Mouse (Mus musculus): ENCODE measurements around the gene Hnrnpa1. TPM values are rescaled to one million over a fixed set of nuclear protein-coding genes. Genes with fewer than 3 reads are reported as not detected.

The Hnrnpa1 gene
- total and polyA plus RNA-seq, 2 experiments from 2014 or later = 117 to 596 TPM

DNA sequence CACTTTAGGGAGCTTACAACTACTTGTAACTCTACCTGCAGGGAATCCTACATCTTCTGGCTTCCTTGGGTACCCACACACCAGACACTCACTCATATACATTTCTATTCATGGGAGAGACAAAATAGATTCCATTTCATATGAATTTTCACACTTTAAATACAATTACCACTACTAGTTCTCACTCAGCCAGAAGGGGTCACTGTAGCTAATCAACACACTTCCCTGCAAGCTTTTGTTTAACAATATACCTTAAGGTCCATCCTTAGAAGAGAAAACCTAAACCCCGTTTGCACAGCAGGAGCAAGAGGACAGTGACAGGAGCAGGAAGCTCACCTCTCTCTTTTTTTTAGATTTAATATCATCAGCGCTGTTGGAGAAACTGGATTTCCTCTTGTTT lies 35.1 kb upstream of the Hnrnpa1 start:
- no peak for ATAC-seq
- TF ChIP-seq CTCF (IDR thresholded peaks at IDR 0.05; ENCODE audit: low read depth) = peak; percentile 44

DNA sequence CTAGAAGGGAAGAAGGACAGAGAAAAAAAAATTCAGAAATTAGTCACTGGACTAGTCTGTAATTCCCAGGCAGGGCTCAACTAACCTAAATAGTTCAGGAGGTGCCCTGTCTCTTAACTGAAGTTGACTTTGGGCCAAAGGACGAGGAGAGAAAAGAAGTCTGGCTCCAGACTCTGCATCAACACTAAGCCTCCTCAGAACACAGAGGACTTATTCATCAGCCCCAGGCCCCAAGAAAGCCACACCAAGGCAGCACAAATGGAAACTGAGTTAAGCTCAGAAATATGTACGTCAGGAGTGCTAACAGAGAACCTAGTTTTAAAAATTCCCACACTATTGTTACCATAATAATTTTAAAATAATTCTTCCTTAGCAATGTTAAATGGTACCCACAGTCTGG lies 26.1 kb upstream of the Hnrnpa1 start:
- ATAC-seq (no peak), DNase-seq (ENCODE audit: low spot score) (peak; percentile 56)
- Histone ChIP-seq H3K9me3 (ENCODE audit: low read length) (no peaks in the 10 kb centered on the region), H3K4me1 (ENCODE audit: insufficient read depth, low read length) (peaks cover 11% of the 10 kb centered on the region), H3K27me3 (ENCODE audit: insufficient read depth, low read length) (no peaks in the 10 kb centered on the region), H3K36me3 (ENCODE audit: insufficient read depth, low read length) (peaks cover 17% of the 10 kb centered on the region), H3K4me3 (ENCODE audit: low read length) (peak overlapping the region; percentile 24), H3K4me2 (ENCODE audit: low read depth, low read length) (peak overlapping the region; percentile 57), H3K9ac (replicated peaks; ENCODE audit: low read length) (0 out of 2 replicates have a peak overlapping the region, but pooled peaks have one; percentile 21), H3K27ac (peak overlapping the region; percentile 65)
- WGBS = 5% methylated on average over 2 of the region's 2 CpGs
- TF ChIP-seq CTCF (IDR thresholded peaks at IDR 0.05; ENCODE audit: low read depth) = no peak

More for the DNA sequence above, 35.1 kb upstream of the Hnrnpa1 start:
- peak; percentile 43 for DNase-seq (ENCODE audit: low spot score)
- Histone ChIP-seq H3K4me2 (ENCODE audit: low read depth, low read length) (no peak overlapping the region), H3K4me3 (ENCODE audit: low read length) (no peak overlapping the region), H3K9ac (replicated peaks; ENCODE audit: low read length) (no peak overlapping the region), H3K27ac (no peak overlapping the region), H3K27me3 (ENCODE audit: insufficient read depth, low read length) (no peaks in the 10 kb centered on the region), H3K4me1 (ENCODE audit: insufficient read depth, low read length) (no peaks in the 10 kb centered on the region), H3K36me3 (ENCODE audit: insufficient read depth, low read length) (peaks cover 23% of the 10 kb centered on the region), H3K9me3 (ENCODE audit: low read length) (no peaks in the 10 kb centered on the region)
- 57% methylated on average over 2 of the region's 2 CpGs for WGBS

DNA sequence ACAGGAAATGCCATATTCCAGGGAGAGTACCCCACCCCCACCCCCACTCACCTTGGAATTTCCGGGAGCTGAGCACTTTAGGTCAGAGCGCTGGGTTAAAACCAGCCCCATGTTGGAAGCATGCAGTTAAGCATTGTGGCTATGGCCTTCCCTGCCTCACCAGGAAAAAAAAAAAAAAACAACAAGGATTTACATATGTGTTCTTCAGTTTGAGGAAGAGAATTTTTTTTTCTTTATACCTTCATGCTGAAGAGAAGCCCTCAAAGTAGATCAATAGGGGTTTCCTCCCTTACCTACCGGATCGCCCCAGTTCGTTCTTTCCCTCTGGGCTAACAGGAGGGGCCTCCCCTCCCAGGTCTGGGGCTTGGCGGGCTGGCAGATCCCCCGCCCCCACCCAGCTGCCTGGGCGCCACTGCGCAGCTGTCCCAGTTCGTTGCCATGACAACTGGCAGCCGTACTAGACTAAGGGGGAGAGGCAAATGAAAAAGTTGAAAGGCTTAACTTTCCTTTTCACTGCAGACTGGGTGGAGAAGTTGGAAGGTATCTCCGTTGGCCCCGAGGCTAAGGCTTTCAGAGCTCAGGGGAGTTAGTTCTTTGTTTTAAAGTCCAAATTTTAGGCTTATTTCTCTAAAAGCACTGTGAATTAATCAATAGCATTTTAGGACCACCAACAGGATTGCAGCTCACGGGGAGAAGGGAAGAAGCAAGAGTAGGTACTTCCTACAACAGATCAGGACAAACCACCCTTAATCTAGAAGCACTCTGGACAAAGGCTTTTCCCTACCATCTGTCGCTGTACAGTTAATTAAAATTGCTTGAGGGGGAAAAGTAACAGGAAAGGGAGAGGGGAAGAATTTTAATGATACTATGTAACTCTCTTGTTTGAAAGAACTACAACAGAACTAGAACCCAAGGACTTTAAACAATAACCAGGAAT lies 25.0 kb upstream of the Hnrnpa1 start:
- Histone ChIP-seq H3K9ac (replicated peaks; ENCODE audit: low read length) (peak overlapping the region; percentile 54), H3K36me3 (ENCODE audit: insufficient read depth, low read length) (peaks cover 13% of the 10 kb centered on the region), H3K27ac (peak overlapping the region; percentile 87), H3K4me2 (ENCODE audit: low read depth, low read length) (peak overlapping the region; percentile 57), H3K9me3 (ENCODE audit: low read length) (no peaks in the 10 kb centered on the region), H3K4me1 (ENCODE audit: insufficient read depth, low read length) (peaks cover 11% of the 10 kb centered on the region), H3K4me3 (ENCODE audit: low read length) (peak overlapping the region; percentile 44), H3K27me3 (ENCODE audit: insufficient read depth, low read length) (no peaks in the 10 kb centered on the region)
- DNase-seq (ENCODE audit: low spot score) (peak; percentile 97), ATAC-seq (peak; percentile 97)
- under 1% methylated on average over 15 of the region's 15 CpGs for WGBS
- TF ChIP-seq CTCF (IDR thresholded peaks at IDR 0.05; ENCODE audit: low read depth) = no peak

GRCm38 (mm10) chr15:103216052-103216451 lies 24.2 kb upstream of the Hnrnpa1 start:
- Histone ChIP-seq H3K4me3 (ENCODE audit: low read length) (no peak overlapping the region), H3K4me2 (ENCODE audit: low read depth, low read length) (peak overlapping the region; percentile 57), H3K27ac (peak overlapping the region; percentile 87), H3K36me3 (ENCODE audit: insufficient read depth, low read length) (peaks cover 6% of the 10 kb centered on the region; the same call in 1 of the 2 replicates), H3K9me3 (ENCODE audit: low read length) (no peaks in the 10 kb centered on the region), H3K9ac (replicated peaks; ENCODE audit: low read length) (peak overlapping the region; percentile 54; the same call in 1 of the 2 replicates), H3K27me3 (ENCODE audit: insufficient read depth, low read length) (no peaks in the 10 kb centered on the region), H3K4me1 (ENCODE audit: insufficient read depth, low read length) (peaks cover 11% of the 10 kb centered on the region)
- DNase-seq (ENCODE audit: low spot score) = no peak
- no peak for TF ChIP-seq CTCF (IDR thresholded peaks at IDR 0.05; ENCODE audit: low read depth)
- no peak for ATAC-seq
- 30% methylated on average over 2 of the region's 2 CpGs for WGBS

DNA sequence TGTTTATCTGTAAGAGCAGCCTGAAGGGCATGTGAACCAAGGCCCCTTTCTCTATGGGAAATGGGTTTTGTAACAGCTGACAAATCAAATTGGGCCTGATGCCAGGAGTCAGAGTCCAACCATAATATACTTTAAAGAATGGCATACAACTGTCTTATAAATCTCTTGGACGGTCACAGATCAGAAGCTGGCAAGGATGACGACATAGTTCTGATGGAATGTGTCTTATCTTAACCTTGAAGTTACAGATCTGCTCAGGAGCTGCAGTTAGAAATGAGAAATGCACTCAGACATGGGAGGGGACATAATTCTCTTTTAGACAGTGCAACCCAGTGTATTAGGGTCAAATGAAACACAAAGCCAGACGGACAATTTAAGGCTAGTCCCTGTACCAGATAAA lies 19.4 kb upstream of the Hnrnpa1 start:
- Histone ChIP-seq H3K9me3 (ENCODE audit: low read length) (no peaks in the 10 kb centered on the region), H3K36me3 (ENCODE audit: insufficient read depth, low read length) (no peaks in the 10 kb centered on the region), H3K4me1 (ENCODE audit: insufficient read depth, low read length) (peaks cover 5% of the 10 kb centered on the region; the same call in 1 of the 2 replicates), H3K27ac (no peak overlapping the region), H3K9ac (replicated peaks; ENCODE audit: low read length) (no peak overlapping the region), H3K4me2 (ENCODE audit: low read depth, low read length) (no peak overlapping the region), H3K27me3 (ENCODE audit: insufficient read depth, low read length) (no peaks in the 10 kb centered on the region), H3K4me3 (ENCODE audit: low read length) (no peak overlapping the region)
- ATAC-seq = no peak
- 43% methylated on average over 3 of the region's 3 CpGs for WGBS
- TF ChIP-seq CTCF (IDR thresholded peaks at IDR 0.05; ENCODE audit: low read depth) = no peak
- no peak for DNase-seq (ENCODE audit: low spot score)

- ATAC-seq (no peak), DNase-seq (ENCODE audit: low spot score) (no peak)
- Histone ChIP-seq H3K27me3 (ENCODE audit: insufficient read depth, low read length) (no peaks in the 10 kb centered on the region), H3K4me3 (ENCODE audit: low read length) (no peak overlapping the region), H3K9me3 (ENCODE audit: low read length) (no peaks in the 10 kb centered on the region), H3K36me3 (ENCODE audit: insufficient read depth, low read length) (no peaks in the 10 kb centered on the region), H3K4me2 (ENCODE audit: low read depth, low read length) (no peak overlapping the region), H3K9ac (replicated peaks; ENCODE audit: low read length) (no peak overlapping the region), H3K27ac (no peak overlapping the region), H3K4me1 (ENCODE audit: insufficient read depth, low read length) (no peaks in the 10 kb centered on the region)
- no peak for TF ChIP-seq CTCF (IDR thresholded peaks at IDR 0.05; ENCODE audit: low read depth)
- 85% methylated on average over 1 of the region's 1 CpGs for WGBS
These were observed 18.8 kb upstream of the Hnrnpa1 start for GRCm38 (mm10) chr15:103221386-103221785.

GRCm38 (mm10) chr15:103224161-103224560 lies 16.1 kb upstream of the Hnrnpa1 start:
- no peak overlapping the region for H3K9ac ChIP-seq (replicated peaks; ENCODE audit: low read length)
- TF ChIP-seq CTCF (IDR thresholded peaks at IDR 0.05; ENCODE audit: low read depth) = no peak
- no peaks in the 10 kb centered on the region for H3K36me3 ChIP-seq (ENCODE audit: insufficient read depth, low read length)
- H3K9me3 ChIP-seq (ENCODE audit: low read length) = no peaks in the 10 kb centered on the region
- no peak for ATAC-seq
- no peak overlapping the region for H3K4me3 ChIP-seq (ENCODE audit: low read length)
- no peaks in the 10 kb centered on the region for H3K4me1 ChIP-seq (ENCODE audit: insufficient read depth, low read length)
- 80% methylated on average over 2 of the region's 2 CpGs for WGBS
- no peak overlapping the region for H3K27ac ChIP-seq
- no peak overlapping the region for H3K4me2 ChIP-seq (ENCODE audit: low read depth, low read length)
- no peak for DNase-seq (ENCODE audit: low spot score)
- no peaks in the 10 kb centered on the region for H3K27me3 ChIP-seq (ENCODE audit: insufficient read depth, low read length)
